ENCODE assay signal across 22 mouse cellular contexts in genomic region chr9:82856241-82856640, GRCm38 (mm10). TPM values are rescaled to one million over a fixed set of nuclear protein-coding genes. Genes with fewer than 3 reads are reported as not detected.
DNase-seq lines count a peak whose midpoint lies in the region; TF ChIP-seq lines count a peak whose summit lies in the region.
"Had no signal": no experiment of that assay in that cellular context is flagged by ENCODE, and none has a peak within 500 bp of the region (broad histone marks: within the 10 kb centered on the region; RNA-seq: fewer than 3 reads in every experiment).

No protein-coding gene starts in this region.

- H3K4me2 ChIP-seq in CH12.LX (ENCODE audit: insufficient read depth, low read depth, poor library complexity, severe bottlenecking) = no peak overlapping the region
- H3K4me2 ChIP-seq: embryonic facial prominence, embryonic 13.5 days; embryonic facial prominence, embryonic 15.5 days; forebrain, embryonic 12.5 days had no signal

- no peaks in the 10 kb centered on the region for H3K36me3 ChIP-seq in CH12.LX (replicated peaks in 1 of 2; ENCODE audit: control insufficient read depth in 1 of 2, insufficient read depth in 1 of 2, low read length in 1 of 2)
- H3K36me3 ChIP-seq: embryonic facial prominence, embryonic 13.5 days; embryonic facial prominence, embryonic 15.5 days; forebrain, embryonic 10.5 days; forebrain, embryonic 12.5 days; G1E had no signal

- peak overlapping the region; percentile 54 for H3K27ac ChIP-seq in layer of hippocampus, adult 2 months
- H3K27ac ChIP-seq in CH12.LX (ENCODE audit: insufficient read depth, low read depth) = no peak overlapping the region
- H3K27ac ChIP-seq: embryonic facial prominence, embryonic 13.5 days; embryonic facial prominence, embryonic 15.5 days; forebrain, embryonic 10.5 days; forebrain, embryonic 12.5 days had no signal

- H3K4me1 ChIP-seq in CH12.LX (ENCODE audit: control insufficient read depth in 1 of 2, insufficient read depth in 2 of 2) = peaks cover 15 to 25% of the 10 kb centered on the region in 2 experiments
- H3K4me1 ChIP-seq: embryonic facial prominence, embryonic 13.5 days; forebrain, embryonic 10.5 days; forebrain, embryonic 12.5 days had no signal

- H3K27me3 ChIP-seq in CH12.LX (replicated peaks) = no peaks in the 10 kb centered on the region
- H3K27me3 ChIP-seq: embryonic facial prominence, embryonic 13.5 days; embryonic facial prominence, embryonic 15.5 days; forebrain, embryonic 12.5 days; Patski had no signal

- H3K9me3 ChIP-seq in CH12.LX (replicated peaks; ENCODE audit: low read length) = peaks cover 5% of the 10 kb centered on the region
- H3K9me3 ChIP-seq: embryonic facial prominence, embryonic 13.5 days; embryonic facial prominence, embryonic 15.5 days; forebrain, embryonic 10.5 days; forebrain, embryonic 12.5 days; G1E had no signal

- no peak for TF ChIP-seq EP300 in CH12.LX (IDR thresholded peaks at IDR 0.05; ENCODE audit: low read length)

- TF ChIP-seq RAD21 in CH12.LX (IDR thresholded peaks at IDR 0.05; ENCODE audit: low read depth, low read length) = no peak

- TF ChIP-seq CTCF in layer of hippocampus, adult 2 months (conservative IDR thresholded peaks at IDR 0.05) = no peak
- TF ChIP-seq CTCF in CH12.LX (conservative IDR thresholded peaks at IDR 0.05 in 1 of 2, IDR thresholded peaks at IDR 0.05 in 1 of 2; ENCODE audit: low read depth in 2 of 2, low read length in 2 of 2) = no peak

- no peaks in the 10 kb centered on the region for H3K79me2 ChIP-seq in CH12.LX (replicated peaks; ENCODE audit: control insufficient read depth, extremely low read depth, insufficient read depth, poor library complexity, severe bottlenecking)

- no peak overlapping the region for H3K4me3 ChIP-seq in layer of hippocampus, adult 2 months
- H3K4me3 ChIP-seq in CH12.LX (replicated peaks in 1 of 3; ENCODE audit: low read depth in 2 of 3, low read length in 2 of 3, poor library complexity in 1 of 3) = no peak overlapping the region
- H3K4me3 ChIP-seq: embryonic facial prominence, embryonic 13.5 days; embryonic facial prominence, embryonic 15.5 days; erythroblast, embryonic 14.5 days; forebrain, embryonic 10.5 days; forebrain, embryonic 12.5 days had no signal

- H3K9ac ChIP-seq in CH12.LX (ENCODE audit: insufficient read depth, low read depth) = no peak overlapping the region
- H3K9ac ChIP-seq: embryonic facial prominence, embryonic 13.5 days; embryonic facial prominence, embryonic 15.5 days; forebrain, embryonic 12.5 days had no signal

- TF ChIP-seq POLR2A in CH12.LX (IDR thresholded peaks at IDR 0.05; ENCODE audit: low read depth, low read length) = no peak

- DNase-seq in layer of hippocampus, adult 2 months (ENCODE audit: low spot score in 2 of 2) = peak; percentile 28 to 49
- DNase-seq in layer of hippocampus, postnatal 25 days (ENCODE audit: extremely low spot score in 1 of 2, low spot score in 1 of 2) = no peak
- no peak for DNase-seq in CH12.LX (ENCODE audit: extremely low read depth)
- peak; percentile 58 for DNase-seq in brain, adult 2 months (ENCODE audit: low read depth, low spot score)
- DNase-seq in right cerebral cortex, postnatal 10 days (ENCODE audit: low spot score in 2 of 2) = no peak
- DNase-seq: adrenal gland, adult 8-10 months; adrenal gland, postnatal 14 days; adrenal gland, postnatal 36 days; cerebellum, adult 11 months; cerebellum, adult 18-20 months; cerebellum, adult 8-10 months; cerebellum, adult 9-11 months; cerebellum, postnatal 14 days; cerebellum, postnatal 36 days; embryo, embryonic 11 days had no signal

- dilution Hi-C loops in CH12.LX (cut with MboI; ENCODE audit: extremely low pct_ligation_motif_present, extremely low pct_unique_long_range_greater_than_20kb, low sequenced_read_pairs) = no loop called here

- in situ Hi-C loops in CH12.LX (cut with MboI; ENCODE audit: low pct_ligation_motif_present, low pct_unique_long_range_greater_than_20kb, low sequenced_read_pairs) = loop anchor here (25.0 kb wide), 1 partner anchor 756 kb away; no protein-coding TSS in a partner anchor

TF ChIP-seq in CH12.LX, 34 proteins besides CTCF, POLR2A, EP300 and RAD21:
- no peak for TF ChIP-seq KAT2A (IDR thresholded peaks at IDR 0.05; ENCODE audit: insufficient replicate concordance, low read length)
- TF ChIP-seq ZMIZ1 (IDR thresholded peaks at IDR 0.05; ENCODE audit: low read depth, low read length) = no peak
- TF ChIP-seq SMC3 (IDR thresholded peaks at IDR 0.05; ENCODE audit: low read depth, low read length) = no peak
- 0 out of 2 replicates have a peak, but pooled peaks have one; percentile 24 for TF ChIP-seq MYC (IDR thresholded peaks at IDR 0.05; ENCODE audit: low read depth, low read length)
- no peak for TF ChIP-seq NRF1 (IDR thresholded peaks at IDR 0.05; ENCODE audit: low read depth, low read length)

RNA-seq across cellular contexts. Expression of gene Irak1bp1, which starts 26.9 kb away (rescaled TPM):
- 10 to 100 TPM; 20.8 to 22.3 TPM for total RNA-seq in layer of hippocampus, adult 2 months (2021)
- total RNA-seq in layer of hippocampus, postnatal 25 days (2021) = 10 to 100 TPM; 21.9 to 24.5 TPM
- total RNA-seq in CH12.LX (2012; rRNA removed) (15.6 and 16.3 TPM in 2 replicates), CH12.LX (2014; rRNA removed) (44.2 and 48.7 TPM in 2 replicates)
- 26.6 and 31.4 TPM in 2 replicates for polyA plus RNA-seq in CH12.LX (2012; ENCODE audit: insufficient read length, low read depth)
- polyA plus RNA-seq: erythroblast, embryonic 14.5 days had no signal

Comparison
In these comparisons a context has a peak if more than half of its experiments do, and no peak if none do; other contexts are left out.
1. DNase-seq: peak in layer of hippocampus, adult 2 months (2 of 2) and brain, adult 2 months (single experiment); none in layer of hippocampus, postnatal 25 days (0 of 2), CH12.LX (single experiment) and right cerebral cortex, postnatal 10 days (0 of 2).